Mouse (Mus musculus): ENCODE results near the gene Naa40.

The Naa40 gene

DNA sequence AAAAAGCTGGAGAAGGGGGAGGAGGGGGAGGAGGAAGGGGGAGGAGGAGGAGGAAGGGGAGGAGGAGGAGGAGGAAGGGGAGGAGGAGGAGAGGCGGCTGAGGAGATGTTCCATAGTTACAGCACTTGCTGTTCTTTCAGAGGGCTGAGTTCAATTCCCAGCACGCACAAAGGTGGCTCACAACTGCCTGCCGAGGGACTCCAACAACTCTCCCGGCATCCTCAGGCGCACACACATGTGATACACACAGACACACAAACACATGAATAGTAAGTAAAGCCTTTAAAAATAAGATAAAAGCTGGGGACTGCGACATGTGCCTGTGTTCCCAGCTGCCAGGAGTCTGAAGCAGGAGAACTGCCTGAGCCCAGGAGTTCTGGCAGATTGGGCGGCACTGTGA is 59.5 kb downstream of the Naa40 start:
- no peak for DNase-seq (ENCODE audit: low spot score)

DNA sequence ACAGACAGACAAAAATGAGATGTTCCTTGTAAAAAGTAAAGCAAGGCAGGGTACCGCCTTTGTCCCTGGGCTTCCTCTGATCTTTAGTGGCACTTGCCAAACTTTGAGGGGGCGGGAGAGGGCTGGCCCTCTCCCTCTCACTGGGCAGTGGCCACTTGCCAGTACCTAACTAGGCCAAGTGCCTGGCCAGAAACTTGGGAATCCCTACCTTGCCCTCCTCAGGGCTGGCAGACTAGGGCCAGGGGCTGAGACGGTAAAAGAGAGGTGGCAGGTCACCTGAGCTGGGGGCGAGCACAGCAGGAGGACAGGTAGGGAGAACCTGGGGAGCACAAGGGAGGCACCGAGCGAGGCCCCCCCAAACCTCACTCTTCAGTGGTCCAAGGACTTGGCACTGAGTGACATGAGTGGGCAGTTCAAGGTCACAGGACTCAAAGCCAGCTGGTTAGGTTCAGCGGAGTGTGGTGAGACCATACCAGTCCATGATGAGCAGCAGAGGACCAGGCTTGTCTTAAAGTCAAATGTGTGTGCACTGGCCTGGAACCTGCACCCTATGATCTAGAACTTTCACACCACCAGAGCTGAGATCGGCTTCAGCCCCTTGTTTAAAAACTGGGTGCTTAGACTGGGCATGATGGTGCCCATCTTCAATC is 60.1 kb downstream of the Naa40 start:
- no peak for DNase-seq (ENCODE audit: low spot score)

DNA sequence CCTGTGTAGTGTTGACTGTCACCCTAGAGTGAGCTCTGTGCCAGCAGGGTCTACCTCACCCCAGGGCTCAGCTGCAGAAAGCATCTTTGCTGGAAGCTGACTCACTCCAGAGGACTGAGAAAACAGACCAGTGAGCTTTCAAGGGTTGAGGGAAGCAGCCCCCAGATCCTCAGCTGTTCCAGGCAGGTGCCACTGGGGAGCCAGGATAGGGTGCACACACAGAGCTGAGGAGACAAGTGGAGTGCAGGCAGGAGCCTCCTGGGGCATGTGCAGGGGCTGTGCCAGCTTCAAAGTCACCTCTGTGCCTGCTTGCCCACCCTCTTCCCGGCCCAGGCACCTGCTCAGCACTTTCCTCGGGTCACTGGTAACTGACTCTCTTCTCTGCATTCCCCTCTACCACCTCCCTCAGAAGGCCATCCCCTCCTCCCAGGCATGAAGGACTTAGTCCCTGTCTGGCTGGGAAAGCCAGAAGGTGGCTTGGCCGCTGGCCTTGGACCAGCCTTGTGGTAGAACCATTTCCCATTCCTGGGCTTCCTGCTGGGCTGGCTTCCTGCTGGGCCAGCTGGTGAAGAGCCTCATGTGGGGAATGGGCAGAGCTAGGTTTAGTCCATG is 62.0 kb downstream of the Naa40 start:
- DNase-seq (ENCODE audit: low spot score) = no peak

DNA sequence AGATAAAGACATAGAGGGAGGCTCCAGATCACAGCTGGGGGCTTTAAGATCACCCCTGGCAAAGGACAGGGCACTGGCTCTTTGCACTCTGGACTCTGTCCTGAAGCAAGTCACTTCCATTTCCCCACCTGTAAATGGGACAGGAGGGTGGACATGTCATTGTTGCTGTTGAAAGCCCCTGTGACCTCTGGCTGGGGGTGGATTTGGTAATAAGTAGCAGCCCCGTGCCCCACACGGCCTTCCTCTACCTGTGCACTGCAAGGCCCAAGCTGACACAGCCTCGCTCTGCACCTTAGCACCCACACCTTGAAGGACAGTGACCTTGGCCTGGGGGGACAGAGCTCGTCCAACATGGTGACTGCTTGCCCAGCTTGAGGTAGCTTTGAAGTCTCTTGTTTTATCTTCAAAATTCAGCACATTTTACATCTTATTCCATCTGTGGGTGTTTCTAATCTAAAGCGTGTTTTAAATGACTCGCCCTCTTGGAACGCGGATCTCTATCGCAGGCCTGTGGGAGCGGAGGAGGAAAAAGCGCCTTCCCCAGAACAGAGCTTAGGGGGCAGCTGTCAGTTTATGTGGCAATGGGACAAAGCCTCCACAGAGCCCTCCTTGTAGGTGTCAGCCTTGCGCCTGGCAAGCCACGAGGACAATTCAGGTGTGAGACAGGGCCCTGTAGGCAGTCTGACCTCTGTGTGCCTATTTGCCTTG is 63.0 kb downstream of the Naa40 start:
- no peak for DNase-seq (ENCODE audit: low spot score)

- peak; percentile 55 for DNase-seq (ENCODE audit: low spot score)
Observed at GRCm38 (mm10) chr19:7176041-7176696, 64.8 kb downstream of the Naa40 start.
